Mouse (Mus musculus) heart, embryonic 12.5 days (tissue): Measurements from ENCODE around the gene Eppin. TPM values are rescaled to one million over a fixed set of nuclear protein-coding genes. Genes with fewer than 3 reads are reported as not detected.
A peak's percentile ranks its signal among the peaks of the same experiment; 100 is the strongest.
"Not testable (repeated sequence)": the region's sequence is repeated elsewhere in the genome, so short reads cannot be mapped to it uniquely, and the experiment has no call there.

Experiments used
- ATAC-seq: fragments of 200-750 bp; cut with Nextera tagmentation; 2 replicates; pipeline ENCODE4 v1.8.0; 2017; ENCODE audit warnings: moderate TSS enrichment, moderate library complexity; ENCODE audit not compliant: insufficient number of reproducible peaks, low FRiP score
- H3K27ac ChIP-seq: fragments of 300-500 bp; sonication (generic); 2 replicates; pipeline ENCODE4 v1.5.1; 2016; ENCODE audit warnings: mild to moderate bottlenecking, moderate library complexity; ENCODE audit not compliant: poor library complexity, severe bottlenecking
- H3K27me3 ChIP-seq: fragments of 300-500 bp; sonication (generic); replicated peaks from 2 replicates; pipeline ENCODE4 v1.6.1; 2016; ENCODE audit warnings: mild to moderate bottlenecking, moderate library complexity
- H3K36me3 ChIP-seq: fragments of 300-500 bp; sonication (generic); 2 replicates; pipeline ENCODE4 v1.6.1; 2016; ENCODE audit warnings: mild to moderate bottlenecking, moderate library complexity
- H3K4me1 ChIP-seq: fragments of 300-500 bp; sonication (generic); replicated peaks from 2 replicates; pipeline ENCODE4 v1.6.1; 2016; ENCODE audit warnings: mild to moderate bottlenecking
- H3K4me2 ChIP-seq: fragments of 300-500 bp; sonication (generic); 2 replicates; pipeline ENCODE4 v1.6.1; 2016; ENCODE audit warnings: mild to moderate bottlenecking, moderate library complexity
- H3K4me3 ChIP-seq: fragments of 300-500 bp; sonication (generic); 2 replicates; pipeline ENCODE4 v1.5.1; 2016; ENCODE audit warnings: mild to moderate bottlenecking
- H3K9ac ChIP-seq: fragments of 300-500 bp; sonication (generic); 2 replicates; pipeline ENCODE4 v1.6.1; 2016; ENCODE audit warnings: mild to moderate bottlenecking, moderate library complexity
- H3K9me3 ChIP-seq: fragments of 300-500 bp; sonication (generic); replicated peaks from 2 replicates; pipeline ENCODE4 v1.6.1; 2016; ENCODE audit warnings: mild to moderate bottlenecking, moderate library complexity
- WGBS: fragments of 180-500 bp; shearing (Covaris S2); methylation state at CpG from one replicate; pipeline ENCODE4 v1.1.7; 2016; 5-methylcytosine and 5-hydroxymethylcytosine counted together
- polyA plus RNA-seq: library from polyadenylated mRNA; unstranded; fragments of >200 nt; fragmentation: Nextera tagmentation; extraction: Ambion mirVana; gene quantifications from 2 replicates; pipeline ENCODE4 v1.2.1, GENCODE M21; 2016

Gene Eppin
- polyA plus RNA-seq, 1 experiment from 2014 or later = not detected

- Histone ChIP-seq H3K4me3 (no peak overlapping the region), H3K4me2 (no peak overlapping the region), H3K4me1 (no peaks in the 10 kb centered on the region), H3K27me3 (peaks cover 14% of the 10 kb centered on the region; the same call in 1 of the 2 replicates), H3K27ac (no peak overlapping the region), H3K36me3 (no peaks in the 10 kb centered on the region), H3K9ac (no peak overlapping the region), H3K9me3 (peaks cover 13% of the 10 kb centered on the region; the same call in 1 of the 2 replicates)
- no peak for ATAC-seq
- 82% methylated on average over 3 of the region's 3 CpGs for WGBS
Measured at GRCm38 (mm10) chr2:164603482-164603881, 10.1 kb upstream of the Eppin start.

GRCm38 (mm10) chr2:164600179-164600578 is 6.8 kb upstream of the Eppin start:
- Histone ChIP-seq H3K9me3 (peaks cover 13% of the 10 kb centered on the region; the same call in 1 of the 2 replicates), H3K36me3 (no peaks in the 10 kb centered on the region), H3K27ac (no peak overlapping the region), H3K27me3 (no peaks in the 10 kb centered on the region), H3K4me2 (no peak overlapping the region), H3K4me3 (no peak overlapping the region), H3K4me1 (no peaks in the 10 kb centered on the region), H3K9ac (no peak overlapping the region)
- WGBS = 57% methylated on average over 3 of the region's 3 CpGs
- no peak for ATAC-seq

- Histone ChIP-seq H3K4me3 (no peak overlapping the region), H3K27me3 (peaks cover 14% of the 10 kb centered on the region), H3K36me3 (no peaks in the 10 kb centered on the region), H3K9me3 (no peaks in the 10 kb centered on the region), H3K9ac (no peak overlapping the region), H3K27ac (no peak overlapping the region), H3K4me2 (no peak overlapping the region), H3K4me1 (no peaks in the 10 kb centered on the region)
- 8% methylated on average over 4 of the region's 4 CpGs for WGBS
- ATAC-seq = no peak
Measured at GRCm38 (mm10) chr2:164592014-164592413, 1.4 kb downstream of the Eppin start.

- H3K27ac ChIP-seq, H3K36me3 ChIP-seq, H3K9me3 ChIP-seq, H3K4me1 ChIP-seq, H3K4me2 ChIP-seq, H3K4me3 ChIP-seq, ATAC-seq, H3K9ac ChIP-seq: not testable (repeated sequence)
- 63% methylated on average over 13 of the region's 13 CpGs for WGBS
- peaks cover 12% of the 10 kb centered on the region for H3K27me3 ChIP-seq
Measured at GRCm38 (mm10) chr2:164585025-164585725, 8.2 kb downstream of the Eppin start, which contains the start of gene Wfdc6a. Gene Wfdc6a, minus strand, starts transcription at chr2:164585447.

- H3K4me1 ChIP-seq, H3K4me2 ChIP-seq, H3K9ac ChIP-seq, H3K27ac ChIP-seq, H3K4me3 ChIP-seq, H3K27me3 ChIP-seq, H3K9me3 ChIP-seq, ATAC-seq, H3K36me3 ChIP-seq: not testable (repeated sequence)
- WGBS = 71% methylated on average over 6 of the region's 6 CpGs
Measured at GRCm38 (mm10) chr2:164573359-164573758, 20.0 kb downstream of the Eppin start, which contains the start of gene Spint3. Gene Spint3, minus strand, starts transcription at chr2:164573459.

- H3K9ac ChIP-seq = no peak overlapping the region
- H3K27ac ChIP-seq = no peak overlapping the region
- no peak for ATAC-seq
- H3K4me3 ChIP-seq = no peak overlapping the region
- no peaks in the 10 kb centered on the region; the same call in 1 of the 2 replicates for H3K9me3 ChIP-seq
- H3K4me2 ChIP-seq = no peak overlapping the region
- H3K27me3 ChIP-seq = peaks cover 19% of the 10 kb centered on the region
- WGBS = 86% methylated on average over 5 of the region's 5 CpGs
- no peaks in the 10 kb centered on the region for H3K36me3 ChIP-seq
- peaks cover 15% of the 10 kb centered on the region for H3K4me1 ChIP-seq
Measured at GRCm38 (mm10) chr2:164567460-164567859, 25.9 kb downstream of the Eppin start.

GRCm38 (mm10) chr2:164566997-164567396 is 26.4 kb downstream of the Eppin start:
- H3K4me2 ChIP-seq = no peak overlapping the region
- no peak overlapping the region for H3K4me3 ChIP-seq
- WGBS = 88% methylated on average over 2 of the region's 2 CpGs
- no peak overlapping the region for H3K9ac ChIP-seq
- peaks cover 16% of the 10 kb centered on the region for H3K4me1 ChIP-seq
- ATAC-seq = no peak
- H3K27me3 ChIP-seq = peaks cover 21% of the 10 kb centered on the region
- H3K27ac ChIP-seq = no peak overlapping the region
- H3K9me3 ChIP-seq = no peaks in the 10 kb centered on the region; the same call in 1 of the 2 replicates
- no peaks in the 10 kb centered on the region for H3K36me3 ChIP-seq

- H3K4me1 ChIP-seq = peaks cover 14% of the 10 kb centered on the region
- peaks cover 29% of the 10 kb centered on the region for H3K27me3 ChIP-seq
- H3K36me3 ChIP-seq = no peaks in the 10 kb centered on the region
- H3K27ac ChIP-seq = no peak overlapping the region
- 63% methylated on average over 5 of the region's 5 CpGs for WGBS
- H3K4me3 ChIP-seq = no peak overlapping the region
- no peaks in the 10 kb centered on the region; the same call in 1 of the 2 replicates for H3K9me3 ChIP-seq
- no peak overlapping the region for H3K4me2 ChIP-seq
- ATAC-seq = no peak
- H3K9ac ChIP-seq = no peak overlapping the region
Measured at GRCm38 (mm10) chr2:164564346-164564745, 29.0 kb downstream of the Eppin start.

GRCm38 (mm10) chr2:164563339-164564038 is 29.9 kb downstream of the Eppin start:
- WGBS = under 1% methylated on average over 32 of the region's 32 CpGs
- H3K27ac ChIP-seq = no peak overlapping the region

GRCm38 (mm10) chr2:164562391-164563188 is 30.8 kb downstream of the Eppin start, which contains the start of gene Wfdc2:
Gene Wfdc2, plus strand, starts transcription at chr2:164562413.
- H3K27me3 ChIP-seq = peaks cover 38% of the 10 kb centered on the region
- no peaks in the 10 kb centered on the region; the same call in 1 of the 2 replicates for H3K9me3 ChIP-seq
- H3K36me3 ChIP-seq = no peaks in the 10 kb centered on the region
- peak within 1 kb of the TSS; percentile 99 for H3K4me2 ChIP-seq
- peak within 1 kb of the TSS; percentile 76 for H3K9ac ChIP-seq
- H3K27ac ChIP-seq = no peak within 1 kb of the TSS
- peaks cover 18% of the 10 kb centered on the region for H3K4me1 ChIP-seq
- no peak for ATAC-seq
- WGBS = 7% methylated on average over 24 of the region's 24 CpGs
- peak within 1 kb of the TSS; percentile 55 for H3K4me3 ChIP-seq

More at GRCm38 (mm10) chr2:164563339-164564038, 29.9 kb downstream of the Eppin start:
- H3K4me2 ChIP-seq = peak overlapping the region; percentile 99
- H3K27me3 ChIP-seq = peaks cover 33% of the 10 kb centered on the region
- H3K4me3 ChIP-seq = peak overlapping the region; percentile 55
- H3K9ac ChIP-seq = peak overlapping the region; percentile 76
- no peaks in the 10 kb centered on the region for H3K36me3 ChIP-seq
- H3K9me3 ChIP-seq = no peaks in the 10 kb centered on the region; the same call in 1 of the 2 replicates
- peaks cover 18% of the 10 kb centered on the region for H3K4me1 ChIP-seq
- peak; percentile 62 for ATAC-seq
